Mouse (Mus musculus) layer of hippocampus, adult 2 months (tissue): Measurements from ENCODE around the gene Plcb3. TPM values are rescaled to one million over a fixed set of nuclear protein-coding genes. Genes with fewer than 3 reads are reported as not detected.
"Not testable (repeated sequence)": the region's sequence is repeated elsewhere in the genome, so short reads cannot be mapped to it uniquely, and the experiment has no call there.

Source experiments
- DNase-seq, 2 experiments: peaks; one replicate each; pipeline ENCODE4 v3.0.0; 2022; ENCODE audit warnings: low spot score in 2 of 2
- H3K27ac ChIP-seq: fragments of 200-600 bp; 2 replicates; pipeline ENCODE4 v1.8.1; 2022
- H3K4me3 ChIP-seq: fragments of 200-600 bp; 2 replicates; pipeline ENCODE4 v1.8.1; 2022; ENCODE audit warnings: mild to moderate bottlenecking
- CTCF ChIP-seq: fragments of 200-600 bp; conservative IDR thresholded peaks from 2 replicates; pipeline ENCODE4 v1.8.1; 2022; ENCODE audit warnings: antibody characterized with exemption, mild to moderate bottlenecking, moderate library complexity
- total RNA-seq, 2 experiments: library from RNA; stranded (reverse); gene quantifications; 2 replicates each; pipeline ENCODE4 v1.2.3; 2021

Plcb3 gene
- total RNA-seq, 2 experiments from 2014 or later, result 14.8 to 17.4 TPM

- H3K27ac ChIP-seq, result no peak overlapping the region
- no peak for DNase-seq
- H3K4me3 ChIP-seq, result no peak overlapping the region
- no peak for TF ChIP-seq CTCF
Measured at GRCm38 (mm10) chr19:6997721-6998290, 21.5 kb upstream of the Plcb3 start.

DNA sequence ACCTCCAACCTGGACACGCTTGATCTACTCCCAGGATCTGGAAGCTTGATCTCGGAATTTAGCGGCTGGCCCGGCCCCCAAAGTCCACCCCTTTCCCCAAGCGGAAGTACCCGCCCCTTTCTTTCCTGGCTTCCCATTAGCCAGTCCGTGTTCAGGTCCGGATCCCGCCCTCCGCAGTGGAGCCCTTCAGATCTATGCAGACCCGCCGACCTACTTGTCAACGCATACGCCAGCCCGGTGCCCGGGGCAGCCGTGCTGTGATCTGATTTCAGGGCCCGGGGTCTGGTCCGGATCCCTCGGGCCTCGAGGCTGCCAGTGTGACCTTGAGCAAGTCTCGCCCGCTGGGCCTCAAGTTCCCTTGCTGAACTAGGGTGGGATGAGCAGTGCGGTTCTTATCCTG lies 19.7 kb upstream of the Plcb3 start, which contains the start of the genes Nudt22 and Trpt1:
Gene Nudt22 (minus strand): TSS at position 112 of the 400 bp plus-strand sequence.
Gene Trpt1 (plus strand): TSS at position 126 of the 400 bp plus-strand sequence.
- peak; percentile 81 to 91 for DNase-seq
- no peak for TF ChIP-seq CTCF
- peak within 1 kb of the TSS; percentile 80 for H3K4me3 ChIP-seq
- H3K27ac ChIP-seq, result peak within 1 kb of the TSS; percentile 87

DNA sequence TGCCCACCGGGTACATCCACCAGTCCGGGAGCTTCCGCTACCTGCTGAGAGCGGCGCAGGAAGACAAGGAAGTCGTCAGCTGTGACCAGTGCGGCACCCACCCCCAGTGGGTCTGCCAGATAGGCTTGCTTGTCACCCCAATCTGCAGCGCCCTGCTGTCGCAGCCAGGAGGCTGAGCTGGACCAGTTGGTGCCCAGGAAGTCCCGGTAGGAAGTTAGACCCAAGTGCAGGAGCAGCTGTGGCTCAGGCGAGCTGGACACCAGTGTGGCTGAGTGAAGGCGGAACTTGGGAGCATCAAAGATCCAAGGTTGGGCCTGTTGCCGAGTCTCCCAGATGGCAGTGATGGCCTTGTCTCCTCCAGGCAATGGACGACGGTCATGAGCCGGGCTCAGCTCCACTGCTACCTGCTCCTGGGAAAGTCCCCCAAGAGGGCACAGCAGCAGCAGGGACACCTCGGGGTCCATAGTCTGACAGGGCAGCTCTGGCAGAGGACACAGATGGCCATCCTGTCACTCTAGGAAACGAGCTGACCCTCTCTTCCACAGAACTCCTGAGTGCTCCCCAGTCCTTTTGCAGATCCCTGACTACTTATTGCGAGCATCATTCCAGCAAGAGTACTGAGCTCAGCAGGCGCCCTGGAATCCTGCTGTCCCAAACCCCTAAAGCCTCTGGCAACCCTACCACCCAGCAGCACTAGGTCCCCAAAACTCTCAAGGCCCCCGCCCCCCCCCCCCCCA lies 19.2 kb upstream of the Plcb3 start:
- peak overlapping the region; percentile 87 for H3K27ac ChIP-seq
- H3K4me3 ChIP-seq, result peak overlapping the region; percentile 80
- no peak for TF ChIP-seq CTCF
- no peak for DNase-seq

- TF ChIP-seq CTCF, result no peak
- H3K27ac ChIP-seq, result no peak overlapping the region
- no peak for DNase-seq
- H3K4me3 ChIP-seq, result no peak overlapping the region
Measured at GRCm38 (mm10) chr19:6994489-6994888, 18.2 kb upstream of the Plcb3 start.

DNA sequence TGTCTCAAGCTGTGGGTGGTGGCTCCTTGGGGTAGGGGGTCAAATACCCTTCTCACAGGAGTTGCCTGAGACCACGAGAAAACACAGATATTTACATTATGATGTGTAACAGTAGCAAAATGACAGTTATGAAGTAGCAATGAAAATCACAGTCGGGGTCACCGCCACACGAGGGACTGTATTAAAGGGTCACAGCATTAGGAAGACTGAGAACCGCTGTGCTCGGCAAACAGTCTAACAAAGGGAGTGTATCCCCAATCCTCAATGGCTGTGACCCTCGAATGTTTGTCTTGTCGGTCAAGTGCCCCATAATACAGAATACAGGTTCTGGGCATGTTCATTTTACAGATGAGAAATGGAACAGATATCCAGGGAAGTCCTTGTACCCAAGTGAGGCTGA lies 17.7 kb upstream of the Plcb3 start:
- H3K27ac ChIP-seq, result no peak overlapping the region
- no peak for DNase-seq
- H3K4me3 ChIP-seq, result no peak overlapping the region
- TF ChIP-seq CTCF, result no peak

DNA sequence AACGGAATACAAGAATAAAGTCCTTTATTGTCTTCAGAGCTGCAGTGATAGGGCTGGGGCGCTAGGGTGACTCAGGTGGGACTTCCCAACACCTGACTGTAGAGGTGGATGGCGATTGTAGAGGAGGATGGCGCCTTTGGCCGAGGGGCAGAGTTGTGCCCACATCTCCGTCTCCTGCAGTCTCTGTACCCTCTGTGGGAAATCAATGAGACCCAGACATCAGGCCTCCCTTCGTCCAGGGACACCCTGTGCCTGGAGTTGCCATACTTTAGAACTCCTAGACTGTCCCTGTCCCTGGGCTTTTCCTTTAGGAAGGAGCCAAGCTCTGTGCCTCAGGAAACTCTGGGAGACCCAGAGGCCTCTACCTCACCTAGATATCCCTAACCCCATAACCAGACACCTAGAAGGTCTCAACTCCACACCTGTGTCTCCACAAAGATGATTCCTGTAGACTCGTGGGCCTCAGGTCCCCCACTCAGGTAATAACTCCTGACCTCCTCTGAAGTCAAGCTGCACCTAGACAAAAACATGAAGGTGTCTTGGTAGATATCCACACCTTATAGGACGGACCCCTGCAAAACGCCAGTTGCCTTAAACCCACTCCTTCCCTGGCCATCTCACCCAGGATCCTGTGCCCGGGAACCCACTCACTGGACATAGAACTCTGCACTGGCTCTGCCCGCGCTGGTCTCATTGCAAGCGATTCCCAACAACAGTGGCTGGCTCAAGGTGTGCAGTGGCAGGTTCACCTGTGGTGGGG lies 16.9 kb upstream of the Plcb3 start:
- DNase-seq, result no peak
- no peak for TF ChIP-seq CTCF
- peak overlapping the region; percentile 78 for H3K4me3 ChIP-seq
- H3K27ac ChIP-seq, result peak overlapping the region; percentile 65

DNA sequence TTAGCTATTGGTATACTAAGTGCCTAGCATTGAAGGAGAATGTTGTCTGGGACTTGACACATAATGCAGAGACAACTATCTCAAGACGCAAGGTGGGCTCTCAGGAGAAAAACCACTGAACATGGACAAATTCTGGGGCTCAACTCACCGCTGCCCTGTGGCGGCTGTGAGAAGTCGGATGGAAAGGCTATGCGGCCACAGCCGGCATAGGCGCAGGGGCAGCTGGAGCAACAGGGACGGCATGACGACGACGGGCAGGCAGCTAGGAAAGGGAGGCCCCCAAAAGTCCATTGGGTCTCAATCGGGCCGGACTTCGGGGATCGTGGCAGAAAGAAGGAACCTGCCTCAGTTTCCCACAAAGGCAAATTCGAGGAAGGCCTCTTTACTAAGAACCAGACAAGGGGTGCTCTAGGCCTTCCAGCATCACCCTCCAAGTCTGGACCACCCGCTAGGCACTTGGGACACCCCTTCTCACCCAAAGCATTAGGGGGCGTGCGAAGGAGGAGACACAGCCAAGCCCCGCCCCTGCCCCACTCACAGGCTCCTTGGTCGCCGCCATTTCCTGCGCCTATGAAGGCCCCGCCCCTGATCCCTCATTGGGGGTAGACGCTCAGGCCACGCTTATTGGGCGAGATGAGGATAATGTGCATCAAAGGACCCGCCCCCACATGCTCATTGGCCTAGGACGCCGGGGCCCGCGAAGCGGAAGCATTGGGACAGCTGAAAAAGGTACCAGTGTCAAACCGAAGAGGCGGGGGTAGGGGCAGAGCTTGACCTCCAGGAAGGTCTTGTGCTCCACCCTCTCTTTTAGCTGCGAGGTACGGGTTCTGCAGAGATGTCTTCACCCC lies 16.0 kb upstream of the Plcb3 start, which contains the start of gene Dnajc4:
Gene Dnajc4 (minus strand): TSS at position 562 of the 848 bp plus-strand sequence.
- Histone ChIP-seq H3K4me3 (peak within 1 kb of the TSS; percentile 78), H3K27ac (peak within 1 kb of the TSS; percentile 84)
- peak; percentile 55 for TF ChIP-seq CTCF
- DNase-seq, result peak; percentile 94 to 97

DNA sequence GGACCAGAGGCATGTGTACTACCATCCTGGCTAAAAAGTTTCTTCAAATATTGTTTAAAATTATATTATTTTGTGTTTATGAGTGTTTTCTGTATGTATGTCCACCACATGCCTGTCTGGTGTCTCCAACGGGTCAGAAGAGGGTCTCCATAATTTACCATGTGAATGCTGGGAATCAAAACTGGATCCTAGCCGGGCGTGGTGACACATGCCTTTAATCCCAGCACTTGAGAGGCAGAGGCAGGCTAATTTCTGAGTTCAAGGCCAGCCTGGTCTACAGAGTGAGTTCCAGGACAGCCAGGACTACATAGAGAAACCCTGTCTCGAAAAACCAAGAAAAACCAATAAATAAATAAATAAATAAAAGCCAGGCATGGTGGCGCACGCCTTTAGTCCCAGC lies 14.9 kb upstream of the Plcb3 start:
- not testable (repeated sequence) for H3K4me3 ChIP-seq, DNase-seq, H3K27ac ChIP-seq

GRCm38 (mm10) chr19:6990712-6991111 lies 14.4 kb upstream of the Plcb3 start:
- DNase-seq, result no peak
- no peak overlapping the region for H3K27ac ChIP-seq
- no peak overlapping the region for H3K4me3 ChIP-seq
- TF ChIP-seq CTCF, result no peak

- H3K27ac ChIP-seq, result no peak overlapping the region
- no peak for DNase-seq
- no peak for TF ChIP-seq CTCF
- H3K4me3 ChIP-seq, result no peak overlapping the region
Measured at GRCm38 (mm10) chr19:6989251-6989650, 13.0 kb upstream of the Plcb3 start.

GRCm38 (mm10) chr19:6987904-6988285 lies 11.6 kb upstream of the Plcb3 start:
- Histone ChIP-seq H3K4me3 (peak overlapping the region; percentile 81), H3K27ac (peak overlapping the region; percentile 96)
- TF ChIP-seq CTCF, result no peak
- DNase-seq, result no peak
